ENCODE assay signal across 12 mouse cellular contexts in the genomic region with DNA sequence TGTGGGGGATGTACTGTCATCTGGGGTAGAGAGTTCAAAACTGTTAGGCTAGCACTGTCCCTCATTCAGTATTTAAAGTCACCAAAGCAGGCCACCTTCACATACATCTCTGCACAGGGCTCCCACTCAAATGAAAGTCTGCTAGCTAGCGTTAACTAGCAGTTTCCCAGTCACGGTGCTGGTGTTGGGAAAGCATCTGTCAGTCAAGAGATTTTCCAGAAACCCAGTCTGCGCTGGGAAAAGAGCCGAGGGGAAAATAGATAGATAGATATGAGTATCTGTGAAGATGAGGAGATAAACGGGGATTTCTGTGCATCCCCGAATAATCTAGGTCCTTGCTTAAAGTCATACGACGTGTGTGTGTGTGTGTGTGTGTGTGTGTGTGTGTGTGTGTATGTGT.
"Had no signal": no experiment of that assay in that cellular context is flagged by ENCODE, and none has a peak within 500 bp of the region (broad histone marks: within the 10 kb centered on the region; RNA-seq: fewer than 3 reads in every experiment).

No protein-coding gene starts in this region.

- DNase-seq: gastrocnemius, adult 2 months; gastrocnemius, postnatal 10 days; gastrocnemius, postnatal 25 days; heart, adult 18-20 months; heart, postnatal 14 days; heart, postnatal 36 days; kidney, adult 11 months; kidney, adult 2 months; kidney, adult 9 months; kidney, postnatal 14 days; kidney, postnatal 36 days; left cerebral cortex, postnatal 4 days had no signal
